Mouse (Mus musculus) CD4-positive, CD25-positive, alpha-beta regulatory T cell, adult 4 months (primary cell): ENCODE results near the gene Proca1. TPM values are rescaled to one million over a fixed set of nuclear protein-coding genes. Genes with fewer than 3 reads are reported as not detected.
A peak's percentile ranks its signal among the peaks of the same experiment; 100 is the strongest.

Experiments
- ATAC-seq: one replicate; pipeline ENCODE4 v1.8.0; 2017
- polyA plus RNA-seq, 2 experiments: library from polyadenylated mRNA; unstranded; fragments of 100-300 nt; shearing (Covaris generic); gene quantifications; one replicate each; pipeline ENCODE4 v1.2.1; 2017

Gene Proca1
- 1 to 10 TPM; 2.2 to 6.0 TPM for polyA plus RNA-seq

GRCm38 (mm10) chr11:78193113-78193512 lies at the start of gene Proca1:
Gene Proca1, plus strand, starts transcription at chr11:78193392.
- no peak for ATAC-seq

GRCm38 (mm10) chr11:78143520-78143919 lies 49.7 kb upstream of the Proca1 start:
- ATAC-seq, result no peak

GRCm38 (mm10) chr11:78146168-78146567 lies 47.0 kb upstream of the Proca1 start:
- no peak for ATAC-seq

GRCm38 (mm10) chr11:78146707-78147543 lies 46.3 kb upstream of the Proca1 start:
- ATAC-seq, result no peak

GRCm38 (mm10) chr11:78151161-78151560 lies 42.0 kb upstream of the Proca1 start:
- ATAC-seq, result no peak

- ATAC-seq, result no peak
Measured at GRCm38 (mm10) chr11:78152299-78153231, 40.6 kb upstream of the Proca1 start.

- no peak for ATAC-seq
Measured at GRCm38 (mm10) chr11:78153778-78154177, 39.4 kb upstream of the Proca1 start.

- ATAC-seq, result no peak
Measured at GRCm38 (mm10) chr11:78155674-78156073, 37.5 kb upstream of the Proca1 start.

GRCm38 (mm10) chr11:78156156-78156699 lies 37.0 kb upstream of the Proca1 start:
- no peak for ATAC-seq

GRCm38 (mm10) chr11:78159096-78159495 lies 34.1 kb upstream of the Proca1 start:
- ATAC-seq, result peak; percentile 96

GRCm38 (mm10) chr11:78159557-78159956 lies 33.6 kb upstream of the Proca1 start:
- ATAC-seq, result no peak

- ATAC-seq, result no peak
Measured at GRCm38 (mm10) chr11:78160171-78160570, 33.0 kb upstream of the Proca1 start.

GRCm38 (mm10) chr11:78160675-78161074 lies 32.5 kb upstream of the Proca1 start:
- no peak for ATAC-seq

- no peak for ATAC-seq
Measured at GRCm38 (mm10) chr11:78161169-78161568, 32.0 kb upstream of the Proca1 start.

GRCm38 (mm10) chr11:78161968-78162367 lies 31.2 kb upstream of the Proca1 start:
- no peak for ATAC-seq

- no peak for ATAC-seq
Measured at GRCm38 (mm10) chr11:78162504-78162903, 30.7 kb upstream of the Proca1 start.

- no peak for ATAC-seq
Measured at GRCm38 (mm10) chr11:78163045-78163444, 30.1 kb upstream of the Proca1 start.

GRCm38 (mm10) chr11:78163681-78164603 lies 29.2 kb upstream of the Proca1 start:
- ATAC-seq, result no peak

- no peak for ATAC-seq
Measured at GRCm38 (mm10) chr11:78164604-78164923, 28.6 kb upstream of the Proca1 start.

- ATAC-seq, result peak; percentile 66
Measured at GRCm38 (mm10) chr11:78164924-78165760, 28.1 kb upstream of the Proca1 start, which contains the start of gene Traf4. Gene Traf4, minus strand, starts transcription at chr11:78165589.

GRCm38 (mm10) chr11:78165761-78166109 lies 27.5 kb upstream of the Proca1 start:
- peak; percentile 13 for ATAC-seq
